Mouse (Mus musculus): ENCODE measurements around the gene Zcchc18. TPM values are rescaled to one million over a fixed set of nuclear protein-coding genes. Genes with fewer than 3 reads are reported as not detected.
A peak's percentile ranks its signal among the peaks of the same experiment; 100 is the strongest.
"Not testable (repeated sequence)": the region's sequence is repeated elsewhere in the genome, so short reads cannot be mapped to it uniquely, and the experiment has no call there.

Zcchc18 gene
- 0.88 and 1.5 TPM in 2 replicates for polyA plus RNA-seq (2015; fragmentation: Nextera tagmentation; extraction: Ambion mirVana)

GRCm38 (mm10) chrX:136992978-136993547, at the start of gene Zcchc18:
TSS of gene Zcchc18 (plus strand) at chrX:136993155.
- TF ChIP-seq CTCF (IDR thresholded peaks at IDR 0.05) = no peak
- no peak for TF ChIP-seq EP300 (IDR thresholded peaks at IDR 0.05)
- peak within 1 kb of the TSS; percentile 17; the same call in 1 of the 2 replicates for H3K4me3 ChIP-seq (ENCODE audit: low read depth, low read length)
- DNase-seq (ENCODE audit: low spot score) (peak; percentile 11), ATAC-seq (peak; percentile 73; the same call in 1 of the 2 replicates)
- peak within 1 kb of the TSS; percentile 54 for H3K4me2 ChIP-seq (replicated peaks; ENCODE audit: low read depth, low read length)
- H3K27me3 ChIP-seq (replicated peaks; ENCODE audit: insufficient read depth, low read length) = no peaks in the 10 kb centered on the region
- no peaks in the 10 kb centered on the region for H3K4me1 ChIP-seq (ENCODE audit: insufficient read depth, low read depth, low read length)
- no peak within 1 kb of the TSS for H3K27ac ChIP-seq (ENCODE audit: low read length)
- no peak within 1 kb of the TSS for H3K9ac ChIP-seq (replicated peaks; ENCODE audit: low read depth)
- H3K9me3 ChIP-seq (ENCODE audit: low read length) = no peaks in the 10 kb centered on the region
- WGBS = 16% methylated on average over 26 of the region's 26 CpGs
- no peaks in the 10 kb centered on the region for H3K36me3 ChIP-seq (ENCODE audit: insufficient read depth, low read length)

GRCm38 (mm10) chrX:136957583-136958279, 35.2 kb upstream of the Zcchc18 start:
- DNase-seq (ENCODE audit: low spot score) (peak; percentile 15), ATAC-seq (peak; percentile 88)
- not testable (repeated sequence) for H3K27ac ChIP-seq (ENCODE audit: low read length); H3K27me3 ChIP-seq (replicated peaks; ENCODE audit: insufficient read depth, low read length); H3K4me1 ChIP-seq (ENCODE audit: insufficient read depth, low read depth, low read length); H3K9ac ChIP-seq (replicated peaks; ENCODE audit: low read depth); H3K4me3 ChIP-seq (ENCODE audit: low read depth, low read length); H3K9me3 ChIP-seq (ENCODE audit: low read length); H3K36me3 ChIP-seq (ENCODE audit: insufficient read depth, low read length)
- 31% methylated on average over 11 of the region's 13 CpGs for WGBS
- H3K4me2 ChIP-seq (replicated peaks; ENCODE audit: low read depth, low read length) = peak overlapping the region; percentile 28; the same call in 1 of the 2 replicates

- WGBS = 55% methylated on average over 5 of the region's 5 CpGs
- not testable (repeated sequence) for H3K9ac ChIP-seq (replicated peaks; ENCODE audit: low read depth); H3K4me3 ChIP-seq (ENCODE audit: low read depth, low read length); H3K27me3 ChIP-seq (replicated peaks; ENCODE audit: insufficient read depth, low read length); H3K9me3 ChIP-seq (ENCODE audit: low read length); H3K36me3 ChIP-seq (ENCODE audit: insufficient read depth, low read length); H3K4me1 ChIP-seq (ENCODE audit: insufficient read depth, low read depth, low read length); H3K27ac ChIP-seq (ENCODE audit: low read length); ATAC-seq; DNase-seq (ENCODE audit: low spot score)
- peak overlapping the region; percentile 28; the same call in 1 of the 2 replicates for H3K4me2 ChIP-seq (replicated peaks; ENCODE audit: low read depth, low read length)
Measured at GRCm38 (mm10) chrX:136958300-136958699, 34.7 kb upstream of the Zcchc18 start.

GRCm38 (mm10) chrX:136959688-136960087, 33.3 kb upstream of the Zcchc18 start:
- TF ChIP-seq CTCF (IDR thresholded peaks at IDR 0.05) = peak; percentile 65
- no peak for TF ChIP-seq EP300 (IDR thresholded peaks at IDR 0.05)
- Histone ChIP-seq H3K27me3 (replicated peaks; ENCODE audit: insufficient read depth, low read length) (no peaks in the 10 kb centered on the region), H3K4me1 (ENCODE audit: insufficient read depth, low read depth, low read length) (no peaks in the 10 kb centered on the region), H3K36me3 (ENCODE audit: insufficient read depth, low read length) (no peaks in the 10 kb centered on the region), H3K9me3 (ENCODE audit: low read length) (no peaks in the 10 kb centered on the region), H3K9ac (replicated peaks; ENCODE audit: low read depth) (no peak overlapping the region), H3K27ac (ENCODE audit: low read length) (no peak overlapping the region), H3K4me2 (replicated peaks; ENCODE audit: low read depth, low read length) (no peak overlapping the region), H3K4me3 (ENCODE audit: low read depth, low read length) (no peak overlapping the region)
- ATAC-seq = no peak
- 28% methylated on average over 2 of the region's 2 CpGs for WGBS
- DNase-seq (ENCODE audit: low spot score) = peak; percentile 13

- not testable (repeated sequence) for H3K36me3 ChIP-seq (ENCODE audit: insufficient read depth, low read length); H3K9ac ChIP-seq (replicated peaks; ENCODE audit: low read depth); H3K27ac ChIP-seq (ENCODE audit: low read length); ATAC-seq; H3K4me3 ChIP-seq (ENCODE audit: low read depth, low read length); H3K9me3 ChIP-seq (ENCODE audit: low read length); H3K4me1 ChIP-seq (ENCODE audit: insufficient read depth, low read depth, low read length); DNase-seq (ENCODE audit: low spot score); H3K27me3 ChIP-seq (replicated peaks; ENCODE audit: insufficient read depth, low read length)
- 88% methylated on average over 6 of the region's 6 CpGs for WGBS
- H3K4me2 ChIP-seq (replicated peaks; ENCODE audit: low read depth, low read length) = peak within 1 kb of the TSS; percentile 45
Measured at GRCm38 (mm10) chrX:136975397-136975796, 17.6 kb upstream of the Zcchc18 start, which contains the start of gene Tmsb15b2. TSS of gene Tmsb15b2 (minus strand) at chrX:136975497.

- H3K36me3 ChIP-seq (ENCODE audit: insufficient read depth, low read length) = no peaks in the 10 kb centered on the region
- ATAC-seq (peak; percentile 100), DNase-seq (ENCODE audit: low spot score) (peak; percentile 78)
- no peaks in the 10 kb centered on the region for H3K9me3 ChIP-seq (ENCODE audit: low read length)
- no peak within 1 kb of the TSS for H3K27ac ChIP-seq (ENCODE audit: low read length)
- 25% methylated on average over 15 of the region's 15 CpGs for WGBS
- TF ChIP-seq CTCF (IDR thresholded peaks at IDR 0.05) (no peak), EP300 (IDR thresholded peaks at IDR 0.05) (no peak)
- H3K4me3 ChIP-seq (ENCODE audit: low read depth, low read length) = peak within 1 kb of the TSS; percentile 20
- H3K4me1 ChIP-seq (ENCODE audit: insufficient read depth, low read depth, low read length) = no peaks in the 10 kb centered on the region
- H3K27me3 ChIP-seq (replicated peaks; ENCODE audit: insufficient read depth, low read length) = no peaks in the 10 kb centered on the region
- peak within 1 kb of the TSS; percentile 45 for H3K4me2 ChIP-seq (replicated peaks; ENCODE audit: low read depth, low read length)
- H3K9ac ChIP-seq (replicated peaks; ENCODE audit: low read depth) = no peak within 1 kb of the TSS
Measured at GRCm38 (mm10) chrX:136976424-136977084, 16.4 kb upstream of the Zcchc18 start, which contains the start of the genes Tmsb15l and Tmsb15b1. TSS of gene Tmsb15l (minus strand) at chrX:136976869. TSS of gene Tmsb15b1 (minus strand) at chrX:136976874.
